Mouse (Mus musculus): ENCODE measurements at regions not wholly inside any gene's neighbourhood (a gene's known extent, or its start where the extent isn't known, plus 50 kb on each side); places are given as distances from the start of the nearest gene placed in this dataset.
"Not testable (repeated sequence)": the region's sequence is repeated elsewhere in the genome, so short reads cannot be mapped to it uniquely, and the experiment has no call there.

DNA sequence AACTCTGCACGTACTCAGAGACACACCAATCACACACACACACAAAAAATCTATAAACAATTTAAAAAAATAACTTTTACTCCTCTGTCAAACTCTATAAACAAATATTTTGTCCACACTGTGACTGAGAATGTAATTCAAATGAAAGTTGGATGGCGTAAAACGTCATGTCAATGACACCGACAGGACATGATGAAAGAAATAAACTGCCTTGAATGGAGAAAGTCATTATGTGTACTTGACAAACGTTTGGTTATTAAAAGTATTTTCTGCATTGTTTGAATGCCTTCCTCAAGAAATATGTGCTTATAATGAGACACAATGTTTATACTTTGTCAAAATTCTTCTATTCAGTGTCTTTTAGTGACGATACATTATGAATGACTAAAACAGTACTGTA is 1171.6 kb upstream of the Pcdh20 start:
- no peaks in the 10 kb centered on the region for H3K4me1 ChIP-seq (ENCODE audit: control insufficient read depth, insufficient read depth, insufficient read length, low read length)

DNA sequence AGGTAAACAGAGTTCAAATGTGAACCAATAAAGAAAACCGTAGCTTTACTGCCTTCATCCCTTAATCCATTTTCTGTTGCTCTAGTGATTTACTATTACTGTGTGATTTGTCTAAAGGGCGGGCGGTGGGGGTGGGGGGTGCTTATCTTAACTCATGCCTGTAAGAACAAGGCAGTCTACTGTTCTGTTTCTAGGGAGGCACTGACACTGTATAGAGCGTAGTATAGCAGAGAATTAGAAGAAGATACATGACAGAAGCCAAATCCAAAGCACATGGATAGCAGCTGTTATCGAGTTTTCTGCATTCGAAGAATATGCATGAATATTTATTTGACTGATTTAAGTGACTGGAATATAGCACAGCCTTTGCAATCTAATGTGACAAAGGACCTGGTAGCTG is 1168.1 kb upstream of the Pcdh20 start:
- H3K27ac ChIP-seq (replicated peaks; ENCODE audit: low read depth, low read length) = no peak overlapping the region
- H3K4me3 ChIP-seq (ENCODE audit: insufficient read depth, low read depth, low read length) = no peak overlapping the region
- H3K4me1 ChIP-seq (ENCODE audit: control insufficient read depth, insufficient read depth, insufficient read length, low read length) = no peaks in the 10 kb centered on the region

More for the DNA sequence above, 1171.6 kb upstream of the Pcdh20 start:
- Histone ChIP-seq H3K4me3 (ENCODE audit: insufficient read depth, low read depth, low read length) (no peak overlapping the region), H3K27ac (replicated peaks; ENCODE audit: low read depth, low read length) (no peak overlapping the region)

DNA sequence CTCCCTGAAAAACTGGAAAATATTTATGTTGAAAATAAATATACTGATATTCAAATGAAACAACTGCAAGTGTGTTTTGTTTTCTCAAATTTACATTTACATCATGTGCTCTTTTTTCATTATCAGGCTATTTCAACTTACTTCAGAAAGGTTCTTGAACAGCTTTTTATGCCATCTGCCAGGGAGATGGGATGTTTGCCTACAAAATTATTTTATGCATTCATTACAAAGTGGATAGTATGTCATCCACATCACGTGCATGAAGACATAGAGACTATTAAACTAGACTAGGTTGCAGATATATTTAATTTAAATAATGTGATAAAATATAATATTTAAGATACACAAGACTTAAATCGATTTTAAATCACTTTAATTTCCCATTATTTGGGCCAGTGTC is 1165.5 kb upstream of the Pcdh20 start:
- Histone ChIP-seq H3K4me1 (ENCODE audit: control insufficient read depth, insufficient read depth, insufficient read length, low read length) (no peaks in the 10 kb centered on the region), H3K27ac (replicated peaks; ENCODE audit: low read depth, low read length) (no peak overlapping the region), H3K4me3 (ENCODE audit: insufficient read depth, low read depth, low read length) (no peak overlapping the region)

DNA sequence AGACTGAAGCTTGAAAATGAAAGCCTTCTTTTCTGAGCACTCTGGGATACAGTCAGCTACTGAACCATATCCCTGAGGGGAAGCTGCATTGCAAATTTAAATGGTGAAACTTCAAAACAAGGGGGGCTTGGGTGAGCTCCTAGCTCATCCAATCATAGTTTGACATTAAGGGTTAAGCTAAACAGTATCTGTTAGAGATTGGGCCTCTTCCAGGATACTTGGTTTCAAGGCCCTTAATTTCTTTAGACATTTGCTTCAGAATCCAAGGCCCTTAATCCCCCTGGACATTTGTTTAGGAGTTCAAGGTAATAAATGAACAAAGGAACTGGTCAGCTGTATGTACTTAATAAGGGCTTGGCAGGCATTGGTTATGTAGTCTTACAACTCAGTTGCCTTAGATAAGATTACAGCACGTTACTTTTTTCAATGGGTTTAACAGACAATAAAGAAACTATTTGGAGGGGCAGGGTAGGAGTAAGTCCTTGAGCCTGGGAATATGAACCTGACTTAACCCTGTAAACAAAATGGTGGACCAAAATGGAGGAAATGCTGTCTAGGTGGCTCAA is 1163.4 kb upstream of the Pcdh20 start:
- Histone ChIP-seq H3K4me1 (ENCODE audit: control insufficient read depth, insufficient read depth, insufficient read length, low read length) (no peaks in the 10 kb centered on the region), H3K4me3 (ENCODE audit: insufficient read depth, low read depth, low read length) (no peak overlapping the region), H3K27ac (replicated peaks; ENCODE audit: low read depth, low read length) (no peak overlapping the region)

DNA sequence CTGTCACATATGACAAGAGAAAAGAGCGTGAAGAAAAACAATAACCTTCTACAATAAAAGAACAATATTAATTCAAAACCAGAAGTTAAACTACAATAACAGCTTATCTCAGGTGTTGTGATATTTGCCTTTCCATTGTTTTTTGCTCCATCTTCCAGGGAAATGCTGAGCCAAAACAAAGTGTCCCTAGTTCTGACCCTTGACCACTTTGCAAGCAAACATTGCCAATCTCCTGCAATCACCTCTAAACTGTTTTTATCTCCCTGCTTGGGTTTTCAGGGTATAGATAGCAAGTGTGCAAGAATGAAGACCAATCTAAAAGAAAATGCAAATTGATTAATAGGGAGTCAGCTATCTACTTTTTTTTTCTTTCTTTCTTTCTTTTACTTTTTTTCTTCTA is 1162.5 kb upstream of the Pcdh20 start:
- Histone ChIP-seq H3K27ac (replicated peaks; ENCODE audit: low read depth, low read length) (no peak overlapping the region), H3K4me3 (ENCODE audit: insufficient read depth, low read depth, low read length) (no peak overlapping the region), H3K4me1 (ENCODE audit: control insufficient read depth, insufficient read depth, insufficient read length, low read length) (no peaks in the 10 kb centered on the region)

DNA sequence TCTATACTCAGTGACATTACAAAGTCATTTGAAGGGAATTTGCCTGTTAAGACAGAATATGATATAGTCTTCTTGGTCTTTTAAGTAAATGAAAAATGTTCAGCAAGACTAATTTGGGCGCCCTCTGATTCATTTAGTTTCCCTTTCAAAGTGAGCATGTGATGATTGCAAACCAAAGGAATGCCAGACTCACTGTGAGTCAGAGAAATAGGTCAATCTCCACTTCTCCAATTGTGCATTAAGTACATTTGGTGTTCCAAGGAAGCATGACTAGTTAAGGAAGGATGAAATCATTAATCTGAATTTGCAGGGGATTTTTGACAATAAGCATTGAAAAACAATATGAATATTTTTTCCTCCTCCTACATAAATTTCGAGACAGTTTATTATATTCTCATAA is 1139.5 kb upstream of the Pcdh20 start:
- no peak overlapping the region for H3K27ac ChIP-seq (replicated peaks; ENCODE audit: low read depth, low read length)
- H3K4me3 ChIP-seq (ENCODE audit: insufficient read depth, low read depth, low read length) = no peak overlapping the region
- no peaks in the 10 kb centered on the region for H3K4me1 ChIP-seq (ENCODE audit: control insufficient read depth, insufficient read depth, insufficient read length, low read length)

DNA sequence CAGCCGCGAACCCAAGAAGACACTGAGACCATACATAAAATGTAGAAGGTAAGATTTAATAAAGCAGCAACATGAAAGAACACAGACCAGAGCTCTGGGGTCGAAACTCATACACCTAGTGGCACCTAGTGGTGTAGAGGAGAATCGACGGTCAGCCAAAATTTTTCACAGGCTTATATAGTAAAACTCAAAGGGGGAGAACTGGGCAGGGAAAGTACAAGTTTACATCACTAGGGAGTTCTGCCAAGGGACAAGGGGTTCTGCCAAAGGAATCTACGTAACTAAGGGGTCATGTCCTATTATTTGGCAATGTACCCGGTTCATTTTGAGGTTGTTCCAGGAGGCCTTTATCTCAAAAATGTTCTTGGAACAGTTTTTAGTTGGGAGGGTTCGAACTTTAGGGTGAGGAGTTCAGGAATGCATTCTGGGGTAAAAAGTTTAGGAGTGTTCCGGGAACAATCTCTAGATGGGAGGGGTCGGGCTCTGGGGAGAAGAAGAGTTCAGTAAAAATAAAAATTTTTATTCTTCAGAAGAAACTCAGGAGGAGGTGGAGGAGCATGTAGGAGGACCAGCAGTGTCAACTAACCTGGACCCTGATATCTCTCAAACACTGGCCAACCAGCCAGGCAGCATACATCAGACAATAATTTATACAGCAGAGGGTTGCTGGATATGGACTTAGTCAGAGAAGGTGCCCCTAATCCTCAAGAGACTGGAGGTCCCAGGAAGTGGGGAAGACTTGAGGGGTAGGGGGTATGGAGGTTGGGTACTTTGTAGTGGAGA is 1138.7 kb upstream of the Pcdh20 start:
- H3K4me3 ChIP-seq (ENCODE audit: insufficient read depth, low read depth, low read length); H3K4me1 ChIP-seq (ENCODE audit: control insufficient read depth, insufficient read depth, insufficient read length, low read length): not testable (repeated sequence)
- H3K27ac ChIP-seq (replicated peaks; ENCODE audit: low read depth, low read length) = peak overlapping the region; percentile 68

DNA sequence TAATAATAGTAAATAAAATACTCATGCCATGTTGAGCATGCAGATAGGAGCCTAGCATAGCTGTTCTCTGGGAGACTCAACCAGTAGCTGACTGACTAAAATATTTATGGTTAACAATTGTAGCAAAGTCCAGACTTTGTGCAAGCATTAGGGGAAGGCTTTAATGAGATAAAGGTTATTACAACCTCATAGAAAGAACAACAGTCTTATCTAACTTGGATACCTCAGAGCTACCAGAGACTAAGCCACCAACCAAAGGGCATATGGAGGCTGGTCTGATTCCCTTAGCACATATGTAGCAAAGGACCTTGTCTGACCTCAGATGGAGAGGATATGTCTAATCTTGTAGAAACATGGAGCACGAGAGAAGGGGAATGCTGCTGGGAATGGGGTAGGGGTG is 1136.4 kb upstream of the Pcdh20 start:
- Histone ChIP-seq H3K27ac (replicated peaks; ENCODE audit: low read depth, low read length) (no peak overlapping the region), H3K4me1 (ENCODE audit: control insufficient read depth, insufficient read depth, insufficient read length, low read length) (no peaks in the 10 kb centered on the region), H3K4me3 (ENCODE audit: insufficient read depth, low read depth, low read length) (no peak overlapping the region)

DNA sequence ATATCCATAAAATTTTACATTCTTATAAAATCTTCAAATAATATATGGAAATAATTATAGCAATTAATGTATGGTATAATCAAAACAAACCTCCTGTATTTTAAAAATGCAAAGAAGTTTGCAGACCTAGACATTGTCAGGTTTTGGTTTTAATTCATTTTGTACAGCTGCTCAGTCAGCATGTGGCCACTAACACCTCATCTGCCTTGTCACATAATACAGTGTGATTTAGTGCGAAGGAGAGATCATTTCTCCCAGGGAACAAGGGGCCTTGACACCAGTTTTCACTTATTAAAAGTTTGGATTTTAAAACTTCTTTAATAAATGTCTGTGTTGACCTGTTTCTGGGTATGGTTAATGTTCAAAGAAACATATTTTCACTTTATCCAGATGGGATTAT is 1126.6 kb upstream of the Pcdh20 start:
- Histone ChIP-seq H3K4me1 (ENCODE audit: control insufficient read depth, insufficient read depth, insufficient read length, low read length) (no peaks in the 10 kb centered on the region), H3K27ac (replicated peaks; ENCODE audit: low read depth, low read length) (no peak overlapping the region), H3K4me3 (ENCODE audit: insufficient read depth, low read depth, low read length) (no peak overlapping the region)

DNA sequence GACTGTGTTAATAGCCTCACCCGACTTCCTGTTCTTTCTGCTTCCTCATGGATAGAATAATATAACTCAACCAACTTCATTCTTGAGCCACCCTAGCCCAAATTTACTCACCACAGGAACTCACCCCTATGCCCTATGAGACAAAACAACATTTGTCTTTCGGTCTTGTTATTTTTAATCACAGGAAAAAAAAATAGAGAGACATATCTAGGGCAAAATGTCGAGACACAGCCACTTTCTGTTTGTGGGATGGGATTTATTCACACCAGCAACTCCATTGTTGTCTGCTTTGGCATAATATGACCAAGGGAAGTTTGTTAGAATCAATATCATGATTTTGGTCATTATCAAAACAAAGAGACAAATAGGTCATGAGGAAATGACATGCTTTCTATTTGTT is 1102.4 kb upstream of the Pcdh20 start:
- Histone ChIP-seq H3K27ac (replicated peaks; ENCODE audit: low read depth, low read length) (no peak overlapping the region), H3K4me1 (ENCODE audit: control insufficient read depth, insufficient read depth, insufficient read length, low read length) (no peaks in the 10 kb centered on the region), H3K4me3 (ENCODE audit: insufficient read depth, low read depth, low read length) (no peak overlapping the region)

DNA sequence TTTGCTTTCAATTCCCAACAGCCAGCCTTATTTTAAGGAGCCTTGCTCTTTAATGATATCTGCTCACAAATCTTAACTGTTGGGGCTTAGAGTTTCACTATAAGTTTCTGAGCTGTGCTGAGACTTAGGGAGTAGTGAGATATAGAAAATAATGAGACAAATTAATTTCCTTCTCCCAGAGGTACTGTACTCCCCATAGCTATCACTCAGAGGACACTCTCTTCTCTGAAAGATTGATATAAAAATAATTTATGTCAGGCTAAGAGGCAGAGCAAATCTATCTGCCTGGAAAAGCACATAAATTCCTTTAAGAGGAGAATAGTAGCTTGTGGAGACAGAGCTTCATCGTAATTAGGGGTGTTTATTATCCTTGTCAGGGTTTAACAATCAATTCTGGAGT is 1100.5 kb upstream of the Pcdh20 start:
- no peak overlapping the region for H3K4me3 ChIP-seq (ENCODE audit: insufficient read depth, low read depth, low read length)

DNA sequence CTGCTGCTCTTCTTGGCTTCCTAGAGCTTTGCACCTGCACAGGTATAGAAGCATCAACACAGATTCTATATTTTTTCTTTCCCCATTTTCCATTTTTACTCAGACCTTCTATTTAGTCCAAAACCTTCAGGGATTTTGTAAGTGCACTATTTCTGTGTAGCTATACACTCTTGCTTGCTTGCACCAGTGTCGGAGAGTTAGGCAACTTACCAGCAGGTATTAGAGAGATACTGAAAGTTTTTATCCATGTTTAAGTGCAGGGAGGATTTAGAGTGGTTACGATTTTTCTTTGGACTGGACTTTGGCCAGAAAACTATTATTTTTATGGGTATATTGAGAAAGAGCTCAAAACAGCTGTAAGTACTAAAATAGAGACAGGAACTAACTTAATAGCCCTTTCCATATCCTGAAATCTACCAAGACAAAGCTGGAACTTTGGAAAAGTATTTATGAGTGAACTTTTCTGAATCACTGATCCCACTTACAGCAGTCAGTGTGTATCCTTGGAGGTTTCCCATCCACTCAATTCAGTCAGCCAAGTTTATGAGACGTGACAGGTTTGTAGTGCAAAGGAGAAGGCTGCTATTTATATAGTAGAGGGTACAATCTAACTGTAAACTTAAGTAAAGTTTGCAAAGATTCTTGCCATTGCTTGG is 1088.8 kb upstream of the Pcdh20 start:
- H3K4me3 ChIP-seq (ENCODE audit: insufficient read depth, low read depth, low read length) = no peak overlapping the region
- no peak overlapping the region for H3K27ac ChIP-seq (replicated peaks; ENCODE audit: low read depth, low read length)
- H3K4me1 ChIP-seq (ENCODE audit: control insufficient read depth, insufficient read depth, insufficient read length, low read length) = no peaks in the 10 kb centered on the region

More for the DNA sequence above, 1100.5 kb upstream of the Pcdh20 start:
- Histone ChIP-seq H3K4me1 (ENCODE audit: control insufficient read depth, insufficient read depth, insufficient read length, low read length) (no peaks in the 10 kb centered on the region), H3K27ac (replicated peaks; ENCODE audit: low read depth, low read length) (no peak overlapping the region)

DNA sequence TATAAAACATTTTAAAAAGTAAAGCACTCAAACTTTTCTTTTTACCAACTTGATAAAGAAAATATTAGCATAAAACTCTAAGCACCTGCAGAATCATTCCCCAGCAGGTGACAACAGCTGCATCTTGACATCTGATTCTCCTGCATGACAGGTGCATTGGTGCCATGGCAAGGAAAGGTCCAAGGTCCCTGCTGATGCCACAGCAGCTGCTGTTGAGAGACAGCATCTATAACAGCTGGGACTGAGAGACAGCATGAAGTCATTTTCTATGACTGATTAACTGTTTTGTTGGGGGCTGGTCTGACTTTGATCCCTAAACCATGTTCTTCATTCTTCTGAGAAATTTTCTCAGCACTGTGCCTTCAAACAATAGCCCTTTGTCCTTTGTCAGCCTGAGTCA is 1086.1 kb upstream of the Pcdh20 start:
- Histone ChIP-seq H3K27ac (replicated peaks; ENCODE audit: low read depth, low read length) (no peak overlapping the region), H3K4me3 (ENCODE audit: insufficient read depth, low read depth, low read length) (no peak overlapping the region)

DNA sequence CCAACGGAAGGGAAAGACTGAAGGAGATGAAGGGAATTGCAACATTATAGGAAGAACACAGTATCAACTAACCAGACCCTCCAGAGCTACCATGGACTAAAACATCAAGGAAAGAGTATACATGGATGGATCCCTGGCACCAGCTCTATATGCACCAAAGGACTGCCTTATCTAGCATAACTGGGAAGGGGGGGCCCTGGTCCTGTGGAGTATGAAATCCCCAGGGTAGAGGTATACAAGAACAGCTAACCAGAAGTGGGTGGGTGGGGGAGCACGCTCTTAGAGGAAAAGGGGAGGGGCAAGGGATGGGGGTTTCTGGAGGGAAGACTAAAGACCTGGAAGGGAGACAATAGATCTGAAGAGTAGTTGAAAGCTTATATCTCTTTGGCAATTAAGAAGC is 1085.0 kb upstream of the Pcdh20 start:
- Histone ChIP-seq H3K27ac (replicated peaks; ENCODE audit: low read depth, low read length) (no peak overlapping the region), H3K4me1 (ENCODE audit: control insufficient read depth, insufficient read depth, insufficient read length, low read length) (no peaks in the 10 kb centered on the region), H3K4me3 (ENCODE audit: insufficient read depth, low read depth, low read length) (no peak overlapping the region)

More for the DNA sequence above, 1086.1 kb upstream of the Pcdh20 start:
- H3K4me1 ChIP-seq (ENCODE audit: control insufficient read depth, insufficient read depth, insufficient read length, low read length) = no peaks in the 10 kb centered on the region

DNA sequence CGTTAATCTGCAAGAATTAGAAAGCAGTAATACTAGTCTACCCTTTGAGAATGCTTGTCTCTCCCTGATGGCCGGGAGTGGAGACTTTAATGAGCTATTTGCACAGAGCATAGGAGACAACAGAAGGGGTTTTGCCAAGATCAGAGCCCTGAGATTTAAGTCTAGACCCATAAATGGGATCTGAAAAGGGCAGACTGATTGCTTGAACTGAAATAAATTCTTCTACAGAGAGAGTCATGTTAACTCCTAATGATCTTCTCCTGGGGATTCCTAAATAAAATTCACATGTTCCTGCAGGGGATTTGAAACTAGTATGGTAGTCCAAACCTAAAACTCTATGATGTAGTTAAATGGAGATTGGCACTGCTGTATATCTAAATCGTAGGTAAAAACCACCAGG is 1082.9 kb upstream of the Pcdh20 start:
- H3K27ac ChIP-seq (replicated peaks; ENCODE audit: low read depth, low read length) = no peak overlapping the region
- H3K4me1 ChIP-seq (ENCODE audit: control insufficient read depth, insufficient read depth, insufficient read length, low read length) = no peaks in the 10 kb centered on the region
- no peak overlapping the region for H3K4me3 ChIP-seq (ENCODE audit: insufficient read depth, low read depth, low read length)
